Mouse (Mus musculus) kidney, postnatal 0 days (tissue): ENCODE measurements around the gene Rab4a. TPM values are rescaled to one million over a fixed set of nuclear protein-coding genes. Genes with fewer than 3 reads are reported as not detected.
"Not testable (repeated sequence)": the region's sequence is repeated elsewhere in the genome, so short reads cannot be mapped to it uniquely, and the experiment has no call there.

Source experiments
- ATAC-seq: fragments of 200-750 bp; cut with Nextera tagmentation; replicated peaks from 2 replicates; pipeline ENCODE4 v1.8.0; 2017; ENCODE audit warnings: low read depth, moderate number of reproducible peaks, moderate TSS enrichment, moderate library complexity; ENCODE audit not compliant: low FRiP score
- DNase-seq: peaks from one replicate; pipeline ENCODE4 v3.0.0-alpha.2; 2016; ENCODE audit warnings: low spot score
- H3K27ac ChIP-seq: fragments of 300-500 bp; sonication (generic); 2 replicates; pipeline ENCODE4 v1.5.1; 2014; ENCODE audit warnings: mild to moderate bottlenecking
- H3K27me3 ChIP-seq: fragments of 300-500 bp; sonication (generic); 2 replicates; pipeline ENCODE4 v1.6.1; 2014; ENCODE audit warnings: low read length, mixed read lengths; ENCODE audit not compliant: insufficient read depth
- H3K36me3 ChIP-seq: fragments of 300-500 bp; sonication (generic); 2 replicates; pipeline ENCODE4 v1.6.1; 2014; ENCODE audit warnings: low read length, mixed read lengths; ENCODE audit not compliant: insufficient read depth
- H3K4me1 ChIP-seq: fragments of 300-500 bp; sonication (generic); replicated peaks from 2 replicates; pipeline ENCODE4 v1.6.1; 2014; ENCODE audit warnings: antibody characterized with exemption, low read length, mixed read lengths; ENCODE audit not compliant: insufficient read depth
- H3K4me2 ChIP-seq: fragments of 300-500 bp; sonication (generic); 2 replicates; pipeline ENCODE4 v1.6.1; 2014; ENCODE audit warnings: mild to moderate bottlenecking, low read length, moderate library complexity, mixed read lengths
- H3K4me3 ChIP-seq: fragments of 300-500 bp; sonication (generic); replicated peaks from 2 replicates; pipeline ENCODE4 v1.5.1; 2014; ENCODE audit warnings: low read depth, low read length
- H3K9ac ChIP-seq: fragments of 300-500 bp; sonication (generic); 2 replicates; pipeline ENCODE4 v1.6.1; 2014; ENCODE audit warnings: low read depth, low read length
- H3K9me3 ChIP-seq: fragments of 300-500 bp; sonication (generic); replicated peaks from 2 replicates; pipeline ENCODE4 v1.6.1; 2016; ENCODE audit warnings: low read length, inconsistent platforms, mixed read lengths
- CTCF ChIP-seq: IDR thresholded peaks from 2 replicates; pipeline ENCODE4 v1.5.1; 2016; ENCODE audit warnings: antibody characterized with exemption, low read depth, mild to moderate bottlenecking, moderate library complexity
- WGBS: fragments of 180-500 bp; shearing (Covaris S2); extraction: QIAGEN DNeasy Blood & Tissue Kit; methylation state at CpG from one replicate; pipeline ENCODE4 v1.1.7; 2014; 5-methylcytosine and 5-hydroxymethylcytosine counted together
- polyA plus RNA-seq: library from polyadenylated mRNA; unstranded; fragments of >200 nt; fragmentation: Nextera tagmentation; extraction: Ambion mirVana; gene quantifications from 2 replicates; pipeline ENCODE4 v1.2.1, GENCODE M21; 2015

The Rab4a gene
- polyA plus RNA-seq, 1 experiment from 2014 or later = 58.2 TPM

DNA sequence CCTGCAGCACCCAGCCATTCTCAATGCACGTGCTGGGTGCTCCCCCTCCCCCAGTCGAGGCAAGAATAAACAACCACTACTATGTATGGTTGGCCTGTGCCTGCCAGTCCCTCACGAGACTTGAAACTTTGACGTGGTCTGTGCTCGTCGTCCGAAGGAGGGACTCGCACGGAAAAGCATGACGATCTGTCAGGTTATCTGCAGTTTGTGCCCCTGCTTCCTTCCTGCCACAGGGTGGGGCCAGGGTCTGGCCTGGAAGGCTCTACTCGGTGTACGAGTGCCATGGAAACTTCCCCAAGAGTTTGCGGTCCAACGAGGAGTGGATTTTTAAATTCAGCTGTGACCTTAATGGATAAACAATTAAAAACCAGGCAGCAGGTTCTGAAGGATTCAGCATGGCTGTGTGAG, 1.2 kb downstream of the Rab4a start:
- Histone ChIP-seq H3K27me3 (no peaks in the 10 kb centered on the region), H3K4me1 (peaks cover 14% of the 10 kb centered on the region), H3K27ac (0 out of 2 replicates have a peak overlapping the region, but pooled peaks have one; percentile 72), H3K9me3 (no peaks in the 10 kb centered on the region), H3K4me3 (peak overlapping the region; percentile 85), H3K36me3 (no peaks in the 10 kb centered on the region), H3K4me2 (peak overlapping the region; percentile 76), H3K9ac (peak overlapping the region; percentile 35; the same call in 1 of the 2 replicates)
- peak; percentile 17; the same call in 1 of the 2 replicates for TF ChIP-seq CTCF
- 7% methylated on average over 14 of the region's 14 CpGs for WGBS
- DNase-seq (peak; percentile 40), ATAC-seq (peak; percentile 58; the same call in 1 of the 2 replicates)

DNA sequence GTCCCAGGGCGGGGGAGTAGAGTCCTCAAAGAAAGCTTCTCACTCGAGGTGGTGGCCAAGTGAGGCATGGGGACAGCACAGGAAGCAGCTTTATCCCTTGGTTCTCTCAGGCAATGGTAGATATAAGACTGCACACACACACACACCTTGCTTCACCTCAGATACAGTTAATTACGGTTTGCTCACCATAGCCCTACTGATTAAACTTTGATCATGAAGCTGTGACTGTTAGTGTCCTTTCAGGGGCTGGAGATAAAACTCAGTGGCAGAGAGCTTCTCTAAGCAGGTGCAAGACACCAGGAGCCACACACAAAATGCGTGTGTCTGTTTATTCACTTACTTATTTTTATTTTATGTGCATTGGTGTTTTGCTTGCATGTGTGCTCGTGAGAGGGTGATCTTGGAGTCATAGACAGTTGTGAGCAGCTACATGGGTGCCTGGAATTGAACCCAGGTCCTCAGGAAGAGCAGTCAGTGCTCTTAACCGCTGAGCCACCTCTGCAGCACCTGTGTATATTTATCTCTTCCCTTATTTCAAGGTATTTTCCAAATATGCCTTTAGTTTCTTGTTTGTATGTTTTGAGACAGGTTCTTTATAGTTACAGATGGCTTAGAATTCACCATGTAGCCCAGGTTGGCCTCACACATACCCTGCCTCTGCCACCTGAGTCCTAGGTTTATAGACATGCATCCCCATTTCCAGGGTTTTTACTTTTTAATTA, 2.2 kb downstream of the Rab4a start:
- peaks cover 14% of the 10 kb centered on the region for H3K4me1 ChIP-seq
- no peaks in the 10 kb centered on the region for H3K9me3 ChIP-seq
- H3K27me3 ChIP-seq = no peaks in the 10 kb centered on the region
- H3K4me2 ChIP-seq = peak overlapping the region; percentile 76
- 69% methylated on average over 6 of the region's 6 CpGs for WGBS
- no peak overlapping the region for H3K4me3 ChIP-seq
- H3K27ac ChIP-seq = 0 out of 2 replicates have a peak overlapping the region, but pooled peaks have one; percentile 72
- H3K36me3 ChIP-seq = no peaks in the 10 kb centered on the region
- 0 out of 2 replicates have a peak overlapping the region, but pooled peaks have one; percentile 35 for H3K9ac ChIP-seq
- DNase-seq (no peak), ATAC-seq (no peak)
- no peak for TF ChIP-seq CTCF

- 81% methylated on average over 7 of the region's 7 CpGs for WGBS
- Histone ChIP-seq H3K9me3 (no peaks in the 10 kb centered on the region), H3K9ac (no peak overlapping the region), H3K4me3 (no peak overlapping the region), H3K27ac (no peak overlapping the region), H3K4me2 (no peak overlapping the region), H3K4me1 (peaks cover 14% of the 10 kb centered on the region), H3K36me3 (no peaks in the 10 kb centered on the region), H3K27me3 (no peaks in the 10 kb centered on the region)
- TF ChIP-seq CTCF = no peak
- DNase-seq (no peak), ATAC-seq (no peak)
Measured at GRCm38 (mm10) chr8:123808671-123809070, 2.9 kb downstream of the Rab4a start.

DNA sequence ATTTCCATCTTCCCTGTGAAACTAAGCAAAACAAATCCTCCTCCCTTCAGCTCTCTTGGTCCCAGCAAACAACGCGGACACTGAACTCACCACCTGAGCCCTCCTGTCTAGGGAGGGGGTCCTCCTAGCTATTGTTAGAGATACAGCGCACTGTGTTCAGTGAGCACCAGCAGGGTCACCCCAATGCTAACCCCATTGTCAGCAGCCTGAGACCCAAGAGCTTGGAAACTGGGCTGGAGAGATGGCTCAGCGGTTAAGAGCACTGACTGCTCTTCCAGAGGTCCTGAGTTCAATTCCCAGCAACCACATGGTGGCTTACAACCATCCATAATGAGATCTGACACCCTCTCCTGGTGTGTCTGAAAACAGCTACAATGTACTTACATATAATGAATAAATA, 3.6 kb downstream of the Rab4a start:
- not testable (repeated sequence) for H3K36me3 ChIP-seq, H3K9ac ChIP-seq, H3K4me3 ChIP-seq, H3K27me3 ChIP-seq, H3K27ac ChIP-seq, ATAC-seq, H3K9me3 ChIP-seq, DNase-seq, H3K4me2 ChIP-seq
- WGBS = 86% methylated on average over 4 of the region's 4 CpGs
- H3K4me1 ChIP-seq = peaks cover 14% of the 10 kb centered on the region

DNA sequence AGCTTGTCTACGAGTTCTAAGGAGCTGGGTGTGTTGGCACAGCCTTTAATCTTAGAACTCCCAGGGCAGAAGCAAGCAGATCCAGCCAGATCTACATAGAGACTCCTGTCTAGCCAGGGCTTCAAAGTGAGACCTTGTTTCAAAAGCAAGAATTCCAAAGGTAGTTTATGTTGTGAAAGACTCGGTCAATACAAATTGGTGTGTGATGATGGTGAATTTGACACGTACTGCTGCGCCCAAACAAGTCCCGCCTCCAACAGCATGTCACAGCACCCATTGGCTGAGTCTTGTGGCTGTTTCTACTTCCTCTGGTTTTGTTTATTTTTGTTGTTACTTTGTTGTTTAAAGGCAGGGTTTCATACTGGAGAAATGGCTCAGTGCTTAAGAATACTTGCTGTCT, 6.4 kb downstream of the Rab4a start:
- peaks cover 6% of the 10 kb centered on the region for H3K4me1 ChIP-seq
- H3K27ac ChIP-seq = no peak overlapping the region
- DNase-seq (no peak), ATAC-seq (no peak)
- no peaks in the 10 kb centered on the region for H3K27me3 ChIP-seq
- whole genome bisulfite sequencing = 86% methylated on average over 5 of the region's 5 CpGs
- H3K4me2 ChIP-seq = no peak overlapping the region
- H3K4me3 ChIP-seq = no peak overlapping the region
- H3K9me3 ChIP-seq = no peaks in the 10 kb centered on the region
- H3K36me3 ChIP-seq = no peaks in the 10 kb centered on the region
- no peak overlapping the region for H3K9ac ChIP-seq
- no peak for TF ChIP-seq CTCF

- TF ChIP-seq CTCF = no peak
- Histone ChIP-seq H3K4me1 (no peaks in the 10 kb centered on the region; the same call in 1 of the 2 replicates), H3K27me3 (no peaks in the 10 kb centered on the region), H3K4me2 (no peak overlapping the region), H3K4me3 (no peak overlapping the region), H3K9ac (no peak overlapping the region), H3K36me3 (no peaks in the 10 kb centered on the region), H3K9me3 (no peaks in the 10 kb centered on the region), H3K27ac (no peak overlapping the region)
- DNase-seq (peak; percentile 44), ATAC-seq (0 out of 2 replicates have a peak, but pooled peaks have one; percentile 31)
- WGBS = 54% methylated on average over 16 of the region's 16 CpGs
Measured at GRCm38 (mm10) chr8:123813173-123813891, 7.5 kb downstream of the Rab4a start.
